Mouse (Mus musculus) heart, embryonic 16.5 days (tissue): ENCODE measurements at regions not wholly inside any gene's neighbourhood (a gene's known extent, or its start where the extent isn't known, plus 50 kb on each side); places are given as distances from the start of the nearest gene placed in this dataset.
"Not testable (repeated sequence)": the region's sequence is repeated elsewhere in the genome, so short reads cannot be mapped to it uniquely, and the experiment has no call there.

Source experiments
- ATAC-seq: fragments of 200-750 bp; cut with Nextera tagmentation; replicated peaks from 2 replicates; pipeline ENCODE4 v1.8.0; 2017; ENCODE audit warnings: moderate number of reproducible peaks; ENCODE audit not compliant: insufficient read depth, low FRiP score; ENCODE audit errors: extremely low read depth
- H3K27ac ChIP-seq: fragments of 300-500 bp; sonication (generic); 2 replicates; pipeline ENCODE4 v1.5.1; 2014; ENCODE audit warnings: mild to moderate bottlenecking, low read length, control low read depth, moderate library complexity
- H3K27me3 ChIP-seq: fragments of 300-500 bp; sonication (generic); 2 replicates; pipeline ENCODE4 v1.6.1; 2014; ENCODE audit warnings: low read length, mixed read lengths; ENCODE audit not compliant: control insufficient read depth, insufficient read depth
- H3K36me3 ChIP-seq: fragments of 300-500 bp; sonication (generic); 2 replicates; pipeline ENCODE4 v1.6.1; 2014; ENCODE audit not compliant: control insufficient read depth, insufficient read depth
- H3K4me1 ChIP-seq: fragments of 300-500 bp; sonication (generic); 2 replicates; pipeline ENCODE4 v1.6.1; 2014; ENCODE audit warnings: low read length, mixed read lengths; ENCODE audit not compliant: control insufficient read depth, insufficient read depth
- H3K4me2 ChIP-seq: fragments of 300-500 bp; sonication (generic); 2 replicates; pipeline ENCODE4 v1.6.1; 2014; ENCODE audit warnings: low read depth, mild to moderate bottlenecking, control low read depth, low read length
- H3K4me3 ChIP-seq: fragments of 300-500 bp; sonication (generic); 2 replicates; pipeline ENCODE4 v1.5.1; 2014; ENCODE audit warnings: mild to moderate bottlenecking, control low read depth, low read length
- H3K9ac ChIP-seq: fragments of 300-500 bp; sonication (generic); 2 replicates; pipeline ENCODE4 v1.6.1; 2014; ENCODE audit warnings: low read length, control low read depth
- H3K9me3 ChIP-seq: fragments of 300-500 bp; sonication (generic); replicated peaks from 2 replicates; pipeline ENCODE4 v1.6.1; 2016; ENCODE audit warnings: low read length; ENCODE audit not compliant: control insufficient read depth
- WGBS: fragments of 180-500 bp; shearing (Covaris S2); extraction: QIAGEN DNeasy Blood & Tissue Kit; methylation state at CpG from one replicate; pipeline ENCODE4 v1.1.7; 2014; 5-methylcytosine and 5-hydroxymethylcytosine counted together

DNA sequence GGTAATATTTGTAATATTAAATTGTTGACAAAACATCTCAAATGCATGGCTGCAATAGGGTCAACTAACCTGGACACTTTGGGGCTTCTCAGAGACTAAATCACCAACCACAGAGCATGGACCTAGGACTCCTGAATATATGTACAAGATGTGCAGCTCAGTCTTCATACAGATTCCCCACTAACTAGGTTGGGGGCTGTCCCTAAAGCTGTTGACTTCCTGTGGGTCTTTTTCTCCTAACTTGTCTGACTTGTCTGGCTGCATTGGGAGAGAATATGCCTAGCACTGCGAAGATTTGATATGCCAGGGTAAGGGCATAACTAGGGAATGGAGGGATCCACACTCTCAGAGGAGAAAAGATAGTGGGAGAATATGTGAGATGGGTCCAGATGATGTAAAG, 895.6 kb upstream of the Zfp386 start:
- not testable (repeated sequence) for H3K36me3 ChIP-seq, H3K27ac ChIP-seq, ATAC-seq, H3K4me2 ChIP-seq, H3K4me1 ChIP-seq, H3K9me3 ChIP-seq, H3K4me3 ChIP-seq, H3K27me3 ChIP-seq, H3K9ac ChIP-seq
- WGBS: 41% methylated on average over 1 of the region's 1 CpGs

GRCm38 (mm10) chr12:115158231-115158630, 889.3 kb upstream of the Zfp386 start:
- ATAC-seq, H3K9me3 ChIP-seq, H3K4me1 ChIP-seq: not testable (repeated sequence)

GRCm38 (mm10) chr12:115158717-115159232, 888.7 kb upstream of the Zfp386 start:
- not testable (repeated sequence) for H3K9ac ChIP-seq, H3K4me2 ChIP-seq

More at GRCm38 (mm10) chr12:115158231-115158630, 889.3 kb upstream of the Zfp386 start:
- not testable (repeated sequence) for H3K9ac ChIP-seq, H3K36me3 ChIP-seq, H3K27me3 ChIP-seq, H3K27ac ChIP-seq, H3K4me2 ChIP-seq, H3K4me3 ChIP-seq
- WGBS: 58% methylated on average over 2 of the region's 2 CpGs

DNA sequence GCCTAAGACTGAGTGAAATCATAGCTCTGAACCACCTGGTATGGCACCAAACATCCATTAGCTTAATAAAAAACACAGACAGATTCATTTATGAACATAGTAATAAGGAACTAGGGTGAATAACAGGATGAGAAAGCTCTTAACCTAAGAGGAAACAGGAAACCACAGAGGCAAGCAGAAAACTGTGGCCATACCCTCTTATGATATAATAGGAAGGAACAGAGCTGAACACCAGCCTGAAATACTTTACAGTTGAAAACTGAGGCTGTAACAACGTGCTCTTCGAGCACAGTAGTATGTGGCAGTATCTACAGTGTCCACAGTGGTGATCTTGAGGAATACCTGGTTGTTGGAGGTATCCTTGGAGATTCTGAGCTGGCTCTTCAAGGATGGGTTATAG, 882.0 kb upstream of the Zfp386 start:
- ATAC-seq, H3K4me2 ChIP-seq, H3K9ac ChIP-seq, H3K4me3 ChIP-seq, H3K27ac ChIP-seq, H3K4me1 ChIP-seq, H3K9me3 ChIP-seq, H3K27me3 ChIP-seq, H3K36me3 ChIP-seq: not testable (repeated sequence)
- WGBS: 15% methylated on average over 2 of the region's 2 CpGs

More at GRCm38 (mm10) chr12:115158717-115159232, 888.7 kb upstream of the Zfp386 start:
- H3K4me3 ChIP-seq, H3K27ac ChIP-seq, H3K9me3 ChIP-seq, H3K4me1 ChIP-seq, H3K27me3 ChIP-seq, ATAC-seq, H3K36me3 ChIP-seq: not testable (repeated sequence)
- 39% methylated on average over 1 of the region's 2 CpGs for WGBS

- not testable (repeated sequence) for H3K36me3 ChIP-seq, H3K9ac ChIP-seq, H3K27me3 ChIP-seq, H3K27ac ChIP-seq, H3K9me3 ChIP-seq, H3K4me1 ChIP-seq, H3K4me2 ChIP-seq, ATAC-seq, H3K4me3 ChIP-seq
- 59% methylated on average over 1 of the region's 1 CpGs for WGBS
Observed at GRCm38 (mm10) chr12:115166006-115166405, 881.5 kb upstream of the Zfp386 start.

DNA sequence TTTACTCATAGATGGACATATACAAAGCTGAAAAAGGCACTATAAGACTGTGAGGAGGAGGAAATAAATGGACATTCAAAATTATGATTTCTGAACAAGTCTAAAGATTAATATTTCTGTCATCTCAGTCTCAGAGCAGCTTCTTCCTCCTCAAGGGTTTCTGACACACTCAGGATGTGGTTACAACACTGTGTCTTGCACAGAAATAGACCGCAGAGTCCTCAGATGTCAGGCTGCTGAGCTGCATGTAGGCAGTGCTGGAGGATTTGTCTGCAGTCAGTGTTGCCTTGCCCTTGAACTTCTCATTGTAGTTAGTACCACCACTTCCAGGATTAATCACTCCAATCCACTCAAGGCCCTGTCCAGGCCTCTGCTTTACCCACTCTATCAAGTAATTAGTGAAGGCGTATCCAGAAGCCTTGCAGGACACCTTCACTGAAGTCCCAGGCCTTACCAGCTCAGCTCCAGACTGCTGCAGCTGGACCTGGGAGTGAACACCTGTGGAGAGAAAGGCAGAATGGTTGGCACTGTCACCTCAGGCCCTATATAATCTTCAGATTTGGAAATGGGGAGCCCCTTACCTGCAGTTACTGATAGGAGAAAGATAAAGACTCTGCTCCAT, 853.9 kb upstream of the Zfp386 start:
- Histone ChIP-seq H3K4me2 (no peak overlapping the region), H3K4me3 (no peak overlapping the region), H3K4me1 (no peaks in the 10 kb centered on the region), H3K9ac (no peak overlapping the region), H3K36me3 (no peaks in the 10 kb centered on the region), H3K27me3 (no peaks in the 10 kb centered on the region), H3K27ac (no peak overlapping the region), H3K9me3 (no peaks in the 10 kb centered on the region)
- WGBS: 70% methylated on average over 2 of the region's 2 CpGs
- ATAC-seq: no peak

- no peak overlapping the region for H3K4me2 ChIP-seq
- 41% methylated on average over 4 of the region's 4 CpGs for WGBS
Observed at GRCm38 (mm10) chr12:115197322-115198117, 850.0 kb upstream of the Zfp386 start.

DNA sequence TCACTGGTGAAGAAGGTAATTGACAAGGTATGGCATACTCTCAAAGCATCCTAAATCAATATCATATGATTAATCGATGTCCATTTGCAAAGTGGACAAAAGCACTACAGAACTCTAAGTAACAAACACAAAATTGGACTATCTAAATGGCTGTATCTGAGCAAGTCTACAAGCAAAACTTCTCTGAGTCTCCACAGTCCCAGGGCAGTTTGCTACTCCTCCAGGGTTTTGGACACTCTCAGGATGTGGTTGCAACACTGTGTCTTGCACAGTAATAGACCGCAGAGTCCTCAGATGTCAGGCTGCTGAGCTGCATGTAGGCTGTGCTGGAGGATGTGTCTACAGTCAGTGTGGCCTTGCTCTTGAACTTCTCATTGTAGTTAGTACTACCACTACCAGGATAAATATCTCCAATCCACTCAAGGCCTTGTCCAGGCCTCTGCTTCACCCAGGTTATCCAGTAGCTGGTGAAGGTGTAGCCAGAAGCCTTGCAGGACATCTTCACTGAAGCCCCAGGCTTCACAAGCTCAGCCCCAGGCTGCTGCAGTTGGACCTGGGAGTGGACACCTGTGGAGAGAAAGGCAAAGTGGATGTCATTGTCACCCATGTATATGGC, 839.6 kb upstream of the Zfp386 start:
- not testable (repeated sequence) for H3K9me3 ChIP-seq, H3K27ac ChIP-seq, H3K4me3 ChIP-seq, H3K36me3 ChIP-seq, H3K4me1 ChIP-seq, H3K27me3 ChIP-seq, H3K9ac ChIP-seq, ATAC-seq, H3K4me2 ChIP-seq
- WGBS: 76% methylated on average over 2 of the region's 2 CpGs

More at GRCm38 (mm10) chr12:115197322-115198117, 850.0 kb upstream of the Zfp386 start:
- no peak overlapping the region for H3K4me3 ChIP-seq
- no peaks in the 10 kb centered on the region for H3K27me3 ChIP-seq
- no peaks in the 10 kb centered on the region for H3K4me1 ChIP-seq
- no peak overlapping the region for H3K9ac ChIP-seq
- H3K36me3 ChIP-seq: no peaks in the 10 kb centered on the region
- ATAC-seq: no peak
- H3K9me3 ChIP-seq: no peaks in the 10 kb centered on the region
- H3K27ac ChIP-seq: no peak overlapping the region

- H3K4me1 ChIP-seq: no peaks in the 10 kb centered on the region
- 43% methylated on average over 2 of the region's 2 CpGs for WGBS
- no peaks in the 10 kb centered on the region for H3K36me3 ChIP-seq
- H3K4me2 ChIP-seq: no peak overlapping the region
- H3K4me3 ChIP-seq: no peak overlapping the region
- H3K9me3 ChIP-seq: no peaks in the 10 kb centered on the region; the same call in 1 of the 2 replicates
- no peak overlapping the region for H3K9ac ChIP-seq
- ATAC-seq: no peak
- no peaks in the 10 kb centered on the region for H3K27me3 ChIP-seq
- no peak overlapping the region for H3K27ac ChIP-seq
Observed at GRCm38 (mm10) chr12:115222671-115223070, 824.9 kb upstream of the Zfp386 start.
